Mouse (Mus musculus) A20 (cell line): ENCODE measurements around the gene Nfatc2.
A peak's percentile ranks its signal among the peaks of the same experiment; 100 is the strongest.

Experiments
- DNase-seq: peaks from one replicate; pipeline ENCODE4 v3.0.0-alpha.2; 2011; ENCODE audit warnings: low read depth, low spot score

The Nfatc2 gene

DNA sequence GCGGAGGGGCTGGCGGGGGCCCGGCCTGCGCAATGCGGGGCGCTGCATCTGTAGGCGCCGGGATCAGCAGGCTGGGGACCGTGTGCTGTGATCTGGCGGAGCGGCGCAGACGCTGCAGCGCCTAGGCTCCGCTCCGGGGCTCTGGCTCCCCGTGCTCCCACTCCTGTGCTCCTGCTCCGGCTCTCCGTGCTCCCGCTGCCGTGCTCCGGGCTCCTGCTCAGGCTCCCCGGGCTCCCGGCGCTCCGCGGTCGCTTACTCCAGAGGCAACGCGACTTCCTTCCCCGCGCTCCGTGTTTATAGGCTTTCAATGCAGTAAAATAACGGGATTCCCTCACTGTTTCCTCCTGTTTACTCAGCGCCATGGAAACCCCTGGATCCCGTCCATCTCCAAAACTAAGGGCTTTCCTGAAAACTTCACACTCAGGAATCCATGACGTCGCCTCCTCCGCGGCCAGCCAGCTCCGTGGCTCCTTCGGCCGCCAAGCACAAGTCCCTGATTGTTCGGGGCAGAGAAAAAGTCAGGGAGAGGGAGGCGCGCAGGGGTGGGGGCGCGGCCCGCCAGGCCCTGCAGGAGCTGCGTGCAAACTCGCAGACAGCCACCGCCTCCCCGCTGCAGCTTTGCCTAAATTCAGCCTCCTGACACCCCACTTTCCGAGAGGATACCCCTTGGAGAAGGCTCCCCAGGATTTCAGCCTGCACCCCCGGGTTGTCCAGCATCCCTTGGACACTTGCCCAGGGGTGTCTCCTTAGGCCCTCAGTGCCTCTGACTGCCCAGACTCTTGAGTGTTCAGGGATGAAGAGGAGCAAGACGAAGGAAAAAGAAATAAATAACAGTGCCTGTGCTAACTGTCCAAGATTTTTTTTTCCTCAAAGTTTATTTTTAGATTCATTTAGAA, at the start of gene Nfatc2:
TSS of gene Nfatc2 (minus strand) at position 167 of the 896 bp plus-strand sequence.
- DNase-seq: no peak

DNA sequence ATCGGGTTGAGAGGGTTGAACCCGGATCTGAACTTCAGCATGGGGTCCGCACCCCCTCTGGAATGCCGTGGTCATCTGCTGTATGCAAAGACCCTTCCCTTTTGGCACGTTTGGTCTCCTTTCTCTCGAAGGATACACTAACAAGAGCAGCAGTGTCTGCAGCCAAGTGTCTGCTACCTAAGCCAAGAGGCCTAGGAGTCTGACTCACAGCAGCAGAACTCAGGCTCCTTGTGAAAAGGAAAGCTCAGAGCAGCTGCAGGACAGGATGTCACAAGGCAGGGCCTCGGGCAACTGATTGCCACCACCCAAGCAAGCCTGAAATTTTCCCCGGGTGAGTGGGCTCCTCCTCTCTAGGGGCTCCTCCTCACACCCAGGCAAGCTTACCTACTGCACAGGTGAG, 46.7 kb upstream of the Nfatc2 start:
- DNase-seq: no peak

DNA sequence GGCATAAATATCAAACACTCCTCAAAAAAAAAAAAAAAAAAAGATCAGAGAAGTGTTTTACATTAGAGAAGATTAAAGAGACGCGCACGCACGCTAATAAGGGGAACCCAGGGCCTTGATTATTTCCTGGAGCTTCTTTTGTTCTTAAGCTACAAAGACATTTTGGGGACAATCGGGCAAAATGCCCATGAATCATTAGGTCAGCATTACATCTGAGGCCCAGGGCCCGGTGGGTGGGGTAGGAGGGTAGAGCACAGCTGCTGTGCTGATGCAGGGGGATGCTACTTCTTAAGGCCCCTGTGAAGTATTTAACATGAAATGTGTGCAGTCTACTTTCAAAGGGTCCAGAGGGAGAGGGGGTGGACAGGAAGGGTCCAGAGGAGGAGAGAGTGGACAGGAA, 43.4 kb upstream of the Nfatc2 start:
- no peak for DNase-seq

DNA sequence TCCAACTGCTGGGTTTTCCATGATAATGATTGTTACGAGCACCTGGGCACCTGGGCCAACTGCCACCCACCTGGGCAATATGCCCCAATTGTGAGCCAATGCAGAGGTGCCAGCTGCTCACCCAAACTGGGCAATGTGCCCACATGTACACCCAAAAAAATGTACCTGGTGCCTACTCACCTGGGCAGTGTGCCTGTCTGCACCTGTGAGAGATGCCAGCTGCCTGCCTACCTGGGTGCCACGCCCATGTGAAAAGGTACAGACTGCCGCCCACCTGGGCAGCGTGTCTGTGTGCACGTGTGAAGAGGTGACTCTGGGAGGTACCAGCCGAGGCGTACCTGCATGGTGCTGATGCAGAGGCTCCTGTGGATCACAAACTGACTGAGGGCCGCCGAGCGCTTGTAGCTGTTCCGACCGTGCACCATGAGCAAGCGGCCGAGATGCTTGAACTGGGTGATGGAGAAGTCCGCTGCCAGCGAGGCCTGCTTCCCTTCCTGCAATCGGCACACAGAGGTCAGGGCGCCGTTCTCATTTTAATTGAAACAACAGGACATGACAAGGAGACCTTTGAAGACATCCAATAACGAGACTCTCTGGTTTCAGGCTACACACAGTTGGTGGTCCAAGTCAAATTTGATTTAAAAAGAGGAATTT, 42.2 kb upstream of the Nfatc2 start:
- DNase-seq: no peak

DNA sequence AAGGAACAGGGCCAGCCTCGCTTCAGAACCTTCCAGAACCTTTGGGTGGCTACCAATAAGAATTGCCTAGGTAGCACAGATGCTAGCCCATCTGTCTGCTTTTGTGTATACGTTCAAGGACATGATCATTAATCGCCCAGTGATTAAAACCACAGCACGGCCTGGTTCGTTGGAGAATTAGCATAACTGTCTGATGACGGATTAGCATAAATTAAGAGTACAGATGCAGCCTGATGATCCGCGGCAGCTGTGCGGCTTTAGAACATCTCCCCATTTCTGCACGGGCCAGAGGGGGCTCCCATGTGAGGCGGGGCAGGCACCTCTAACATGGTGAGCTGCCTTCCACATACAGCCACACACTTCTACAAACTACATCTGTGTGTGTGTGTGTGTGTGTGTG, 40.7 kb upstream of the Nfatc2 start:
- no peak for DNase-seq

DNA sequence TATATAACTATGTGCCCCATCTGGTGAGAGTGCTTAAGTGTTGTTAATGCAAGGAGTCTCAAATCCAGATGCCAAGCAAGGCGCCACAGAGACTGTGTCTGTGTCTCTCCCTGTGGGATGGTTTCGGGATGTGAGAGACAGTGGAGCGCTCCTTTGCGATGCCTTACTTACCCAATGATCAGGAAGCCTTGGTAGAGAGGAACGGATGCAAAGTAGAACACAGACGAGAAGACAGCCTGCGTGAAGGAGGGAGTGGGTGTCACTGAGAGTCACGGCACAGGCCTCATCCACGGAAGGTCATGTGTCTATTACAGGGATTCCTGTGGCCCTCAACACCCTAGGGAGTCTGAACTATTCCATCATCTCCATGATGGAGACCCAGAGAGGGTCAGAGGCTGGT, 39.0 kb upstream of the Nfatc2 start:
- DNase-seq: no peak

DNA sequence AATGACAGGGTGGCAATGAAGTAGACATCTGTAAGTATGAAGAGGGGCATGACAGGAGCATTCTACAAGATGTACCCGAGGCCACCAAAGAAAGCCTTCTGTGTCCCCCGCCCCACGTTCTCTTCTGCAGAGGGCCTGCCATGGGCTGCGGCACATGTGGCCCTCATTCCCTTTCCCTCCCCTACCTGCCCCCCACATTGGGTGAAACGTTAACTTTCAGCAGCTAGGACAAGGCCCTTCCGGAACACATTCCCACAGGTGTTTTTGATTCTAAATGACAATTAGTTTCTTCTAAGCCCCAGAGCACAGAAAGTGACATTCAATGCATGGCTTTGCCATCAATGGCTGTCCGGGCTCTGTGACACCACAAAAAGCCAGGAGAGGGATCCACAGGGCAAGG, 33.4 kb upstream of the Nfatc2 start:
- DNase-seq: no peak

DNA sequence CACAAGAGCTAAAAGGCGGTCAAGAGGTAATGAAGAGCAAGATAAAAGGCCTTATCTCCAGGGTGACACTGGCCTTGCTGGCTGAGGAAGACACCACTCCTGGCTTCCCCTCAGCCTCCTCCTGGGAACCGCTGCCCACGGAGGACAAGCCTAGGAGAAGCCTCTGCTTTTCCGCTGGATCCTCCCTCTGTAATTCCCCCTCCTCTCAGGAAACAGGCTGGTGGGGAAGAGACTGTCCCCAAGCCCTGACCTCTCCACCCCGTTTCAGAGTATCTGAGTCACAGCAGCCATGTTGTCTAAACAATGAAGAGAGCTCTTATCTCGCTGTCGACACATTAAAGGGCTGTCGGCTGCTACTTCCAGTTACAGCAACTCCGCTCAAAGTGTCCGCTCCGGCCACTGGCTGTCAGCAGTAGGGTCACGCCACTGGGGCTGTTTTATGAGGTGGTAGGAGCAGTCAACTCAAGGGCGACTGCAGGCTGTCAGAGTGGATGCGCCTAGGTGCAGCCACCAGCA, 31.9 kb upstream of the Nfatc2 start:
- no peak for DNase-seq

DNA sequence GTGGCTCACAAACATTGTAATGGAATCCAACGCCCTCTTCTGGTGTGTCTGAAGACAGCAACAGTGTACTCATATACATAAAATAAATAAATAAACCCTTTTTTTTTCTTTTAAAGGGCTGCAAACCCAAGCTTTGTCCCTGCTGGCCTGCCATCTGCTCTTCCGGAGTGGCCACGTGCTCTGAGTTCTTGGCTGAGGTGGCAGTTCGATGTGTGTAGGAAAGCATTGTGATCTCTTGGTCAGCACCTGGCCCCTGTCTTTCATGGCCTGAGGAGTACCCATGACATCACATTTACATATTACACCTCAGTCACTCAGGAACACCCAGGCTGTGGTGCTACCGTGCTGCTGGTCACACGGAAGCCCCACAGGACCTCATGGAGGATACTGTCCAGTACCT, 31.1 kb upstream of the Nfatc2 start:
- no peak for DNase-seq

DNA sequence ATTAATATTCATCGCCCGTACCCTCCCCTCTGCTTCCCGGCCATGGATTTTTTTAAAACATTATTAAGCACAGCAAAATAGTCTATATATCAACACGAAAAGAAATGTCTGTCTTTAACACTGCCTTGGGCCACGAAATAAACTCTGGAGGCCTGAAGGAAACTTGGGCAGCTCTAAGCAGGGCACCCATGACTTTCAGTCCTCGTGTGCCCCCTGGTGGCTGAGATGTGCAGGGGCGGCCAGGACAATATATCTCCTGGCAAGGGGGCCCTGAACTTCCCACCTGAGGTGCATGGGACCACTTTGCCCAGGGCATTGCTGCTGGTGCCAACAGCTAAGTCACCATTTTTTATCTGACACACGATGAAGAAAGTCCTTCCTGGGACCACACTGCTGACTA, 27.3 kb upstream of the Nfatc2 start:
- DNase-seq: peak; percentile 71

DNA sequence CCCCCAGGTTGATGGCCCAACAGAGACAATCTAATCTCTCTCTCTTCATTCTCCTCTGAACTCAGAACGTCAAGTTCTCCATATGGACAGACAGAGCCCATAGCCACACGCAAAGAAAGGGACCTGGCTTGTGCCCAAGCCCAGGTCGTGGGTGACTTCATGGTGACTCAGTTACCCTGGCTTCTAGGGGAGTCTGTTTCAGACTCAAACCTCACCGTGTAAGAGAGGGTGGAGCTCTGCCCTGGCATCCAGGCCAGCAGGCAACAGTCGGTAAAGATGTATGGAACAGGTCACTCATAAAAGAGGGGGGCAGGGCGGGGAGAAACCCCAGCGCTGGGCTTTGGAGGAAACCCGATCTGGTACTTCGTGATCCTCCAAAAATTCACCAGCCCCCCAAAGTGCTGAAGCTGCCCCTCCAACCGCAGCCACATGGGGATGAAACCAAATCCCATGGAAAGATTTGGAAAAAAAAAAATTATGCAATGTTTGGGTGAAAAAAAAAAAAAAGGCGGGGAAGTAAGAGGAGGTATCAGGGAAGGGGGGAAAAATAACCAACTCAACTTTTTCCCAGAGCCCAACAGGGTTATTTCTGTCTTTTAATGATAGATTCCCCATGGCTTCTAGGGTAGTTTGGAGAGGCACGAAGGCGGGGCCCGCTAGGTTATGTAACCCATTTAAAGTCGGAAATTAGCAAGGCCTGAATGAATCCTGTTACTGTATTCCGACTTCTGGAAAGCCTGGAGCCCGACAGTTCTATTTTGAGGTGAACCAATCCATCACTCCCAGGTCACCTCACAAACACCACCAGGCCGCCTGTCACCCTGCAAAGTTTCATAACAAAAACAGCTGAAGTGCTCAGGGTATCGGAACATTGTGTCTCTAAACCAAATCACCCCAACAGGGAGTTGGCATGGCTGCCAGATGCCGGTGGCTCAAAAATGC, 26.6 kb upstream of the Nfatc2 start:
- no peak for DNase-seq

DNA sequence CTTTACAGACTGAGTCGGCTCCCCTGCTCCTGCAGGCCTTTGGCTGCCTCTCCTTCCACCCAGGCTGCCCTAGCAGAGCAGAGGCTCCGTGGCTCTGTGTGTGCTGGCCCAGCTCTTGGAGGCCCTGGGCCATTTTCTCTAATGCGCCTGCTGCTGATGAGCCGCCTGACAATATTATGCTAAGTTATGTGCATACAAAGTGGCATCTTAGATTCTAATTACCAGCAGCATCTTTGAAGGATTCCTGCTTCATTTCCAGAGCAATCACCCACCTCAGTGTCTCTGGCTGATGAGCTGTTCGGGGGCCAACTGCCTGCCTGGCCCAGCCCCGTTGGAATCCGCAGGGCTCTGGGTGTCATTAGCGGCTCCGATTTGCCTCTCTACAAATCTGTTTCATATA, 24.9 kb upstream of the Nfatc2 start:
- no peak for DNase-seq

DNA sequence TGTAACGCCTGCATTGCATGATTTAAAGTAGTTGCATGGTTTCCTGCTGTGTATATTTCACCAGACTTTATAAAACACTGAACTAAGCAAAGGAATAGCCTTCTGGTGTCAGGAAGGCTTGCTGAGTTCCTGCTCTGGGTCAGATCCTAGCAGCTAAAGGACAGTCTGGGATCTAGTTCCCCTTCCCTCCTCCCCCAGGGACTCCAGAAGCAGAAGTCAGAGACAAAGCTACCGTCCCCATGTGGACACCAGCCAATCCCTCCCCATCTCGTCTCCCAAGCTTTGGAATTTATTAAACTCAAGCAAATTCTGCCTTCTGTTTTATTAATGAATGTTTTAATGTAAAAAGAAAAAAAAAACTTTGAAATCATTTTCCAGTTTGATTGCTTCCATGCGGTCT, 23.6 kb upstream of the Nfatc2 start:
- no peak for DNase-seq

DNA sequence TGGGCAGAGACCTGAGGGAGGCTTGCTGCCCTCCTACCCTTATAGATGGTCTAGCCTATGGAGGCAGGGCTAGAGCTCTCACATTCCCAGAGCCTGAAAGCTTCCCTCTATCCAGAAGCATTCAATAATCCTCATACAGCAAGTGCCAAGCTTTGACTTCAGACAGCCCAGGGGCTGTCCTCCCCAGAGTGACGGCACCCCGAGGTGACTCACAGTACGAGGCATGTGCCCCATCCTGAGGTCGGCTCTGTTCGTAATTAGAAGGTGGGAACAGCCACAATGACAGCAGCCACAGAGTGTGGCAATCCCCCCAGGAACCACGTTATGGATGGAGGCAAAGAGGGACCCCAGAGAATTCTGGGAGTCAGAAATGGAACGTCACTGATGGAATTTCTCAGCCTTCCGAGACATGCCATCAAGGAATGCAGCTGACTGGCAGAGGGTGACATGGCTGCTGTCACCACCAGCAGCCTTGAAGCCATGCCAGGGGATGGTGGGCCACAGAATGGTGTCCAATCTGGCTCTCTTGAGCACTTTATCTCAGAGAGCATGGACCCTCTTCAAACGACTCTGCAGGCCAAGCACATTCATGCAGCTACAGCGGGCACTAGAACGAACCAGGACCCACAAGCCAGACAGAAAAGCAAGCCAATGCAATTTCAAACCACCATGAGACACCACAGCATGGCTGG, 19.8 kb upstream of the Nfatc2 start:
- DNase-seq: no peak

DNA sequence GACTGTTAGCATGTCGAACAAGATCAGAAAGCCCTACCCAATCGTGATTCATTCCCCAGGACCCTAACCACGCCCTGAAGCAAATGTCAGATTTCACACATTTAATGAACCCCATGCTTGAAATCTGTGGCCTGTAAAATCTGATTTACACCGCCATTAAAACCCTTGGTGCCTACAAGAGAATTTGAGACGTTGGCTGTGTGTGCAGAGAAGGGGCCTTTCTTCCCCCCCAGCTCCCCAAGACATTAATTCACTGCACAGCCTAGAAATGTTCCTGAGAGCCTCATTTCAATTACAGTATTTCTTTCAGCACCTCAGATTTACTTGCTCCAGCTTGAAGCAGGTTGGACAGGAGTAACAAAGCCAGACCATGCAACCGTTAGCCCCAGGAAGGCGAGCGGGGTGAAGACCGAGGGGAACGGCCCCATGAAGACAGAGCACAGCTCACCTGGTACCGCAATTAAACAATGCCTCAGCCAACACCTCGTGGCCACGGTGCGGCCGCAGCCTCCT, 16.8 kb upstream of the Nfatc2 start:
- no peak for DNase-seq

DNA sequence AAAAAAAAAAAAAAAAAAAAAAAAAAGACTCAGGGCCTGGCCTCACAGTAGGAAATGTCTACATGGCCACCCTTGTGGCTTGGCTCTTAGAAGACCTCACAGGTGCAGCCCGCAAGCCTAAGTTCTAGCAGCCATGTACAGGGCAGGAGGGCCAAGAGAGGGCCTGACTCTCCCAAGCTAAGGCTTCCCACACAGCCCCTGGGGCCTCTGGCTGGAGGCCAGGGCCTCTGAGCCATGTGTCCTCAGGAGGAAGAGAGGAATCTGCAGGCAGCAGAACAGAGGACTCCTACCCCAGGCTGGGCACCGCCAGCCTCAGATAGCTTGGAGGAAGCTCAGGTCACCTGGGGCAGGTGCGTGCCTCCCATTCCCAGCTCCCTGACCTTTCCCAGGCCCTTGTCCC, 13.7 kb upstream of the Nfatc2 start:
- no peak for DNase-seq

DNA sequence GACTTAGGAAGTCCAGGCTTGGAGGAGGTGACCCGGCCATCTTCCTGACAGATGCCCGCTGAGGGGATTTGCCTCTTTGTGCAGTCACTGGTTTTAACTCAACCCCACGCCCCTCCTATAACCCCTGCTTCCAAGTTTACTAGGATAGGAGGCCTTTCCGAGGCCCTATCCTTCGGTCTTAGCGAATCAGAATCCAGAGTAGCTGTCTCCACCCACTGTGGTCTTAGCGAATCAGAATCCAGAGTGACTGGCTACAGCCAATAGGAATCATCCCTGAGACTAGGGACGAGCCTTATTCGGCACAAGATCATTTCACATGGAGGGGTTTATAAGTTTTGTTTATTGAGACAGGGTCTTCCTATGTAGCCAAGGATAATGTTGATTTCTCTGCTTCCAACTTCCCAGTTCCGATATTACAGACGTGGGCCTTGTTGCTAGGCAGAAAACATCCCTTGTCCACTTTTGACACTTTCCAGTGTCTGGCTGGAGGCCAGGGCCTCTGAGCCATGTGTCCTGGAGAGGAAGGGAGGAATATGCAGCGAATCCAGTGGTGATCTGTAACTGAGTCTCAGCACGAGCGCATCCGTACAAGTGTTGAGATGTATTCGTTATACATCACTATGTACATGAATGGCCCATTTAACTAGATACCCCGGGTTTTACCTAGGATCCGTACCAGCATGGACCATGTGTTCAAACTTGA, 12.9 kb upstream of the Nfatc2 start:
- no peak for DNase-seq

DNA sequence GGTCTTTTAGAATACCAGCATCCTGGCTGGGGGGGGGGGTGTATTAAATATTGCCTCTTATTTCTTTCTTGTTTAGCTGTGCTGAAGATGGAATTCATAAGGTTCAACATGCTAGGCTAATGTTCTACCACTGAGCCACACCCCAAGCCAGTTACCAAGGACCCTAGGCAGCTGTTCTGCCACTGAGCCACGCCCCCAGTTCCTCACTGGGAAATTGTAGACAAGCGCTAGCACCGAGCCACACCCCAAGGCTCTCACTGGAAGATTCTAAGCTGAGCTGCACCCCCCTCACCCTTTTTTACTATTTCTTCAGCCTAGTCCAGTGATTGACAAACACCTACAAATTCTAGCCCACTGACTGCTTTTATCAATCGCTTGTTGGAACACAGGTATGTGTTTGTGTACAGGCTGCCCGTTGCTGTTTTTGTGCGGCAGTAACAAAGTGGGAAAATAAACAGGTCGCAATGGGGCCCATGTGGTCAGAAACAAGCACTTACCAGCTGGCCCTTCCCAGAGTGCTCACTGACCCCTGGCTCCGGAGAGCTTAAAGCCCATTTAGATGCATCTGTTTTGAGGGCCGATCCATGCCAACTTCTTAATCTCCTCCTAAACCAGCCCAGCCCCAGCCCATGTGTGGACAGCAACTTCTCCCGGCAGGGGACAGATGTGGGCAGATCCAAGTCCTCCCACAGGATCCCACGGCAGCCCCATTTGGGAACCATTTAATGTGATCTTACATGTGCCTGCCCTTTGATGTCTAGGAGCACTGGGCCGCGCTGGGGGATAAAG, 11.8 kb upstream of the Nfatc2 start:
- no peak for DNase-seq

DNA sequence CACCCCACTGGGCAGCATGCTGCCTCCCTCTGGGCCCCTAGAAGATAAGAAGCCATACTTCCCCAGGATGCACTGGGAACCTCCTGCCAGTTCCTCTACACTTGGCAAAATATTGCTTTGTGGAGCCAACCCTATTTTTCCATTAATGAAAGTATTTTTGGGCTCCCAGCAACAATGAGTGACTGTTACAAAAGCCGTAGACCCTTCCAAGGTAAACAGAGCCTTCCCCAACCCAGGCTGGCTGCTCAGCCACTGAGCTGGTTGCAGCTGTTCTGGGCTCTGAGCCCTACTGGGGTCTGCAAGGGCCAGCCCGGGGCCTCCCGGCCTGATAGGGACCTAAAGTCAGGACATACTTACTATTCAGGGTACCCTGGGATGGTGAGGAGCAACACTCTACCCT, 9.5 kb upstream of the Nfatc2 start:
- DNase-seq: no peak
